Mouse (Mus musculus): ENCODE measurements around the gene Rab25. TPM values are rescaled to one million over a fixed set of nuclear protein-coding genes. Genes with fewer than 3 reads are reported as not detected.

Gene Rab25
- polyA plus RNA-seq, 1 experiment, result 0.07 TPM

DNA sequence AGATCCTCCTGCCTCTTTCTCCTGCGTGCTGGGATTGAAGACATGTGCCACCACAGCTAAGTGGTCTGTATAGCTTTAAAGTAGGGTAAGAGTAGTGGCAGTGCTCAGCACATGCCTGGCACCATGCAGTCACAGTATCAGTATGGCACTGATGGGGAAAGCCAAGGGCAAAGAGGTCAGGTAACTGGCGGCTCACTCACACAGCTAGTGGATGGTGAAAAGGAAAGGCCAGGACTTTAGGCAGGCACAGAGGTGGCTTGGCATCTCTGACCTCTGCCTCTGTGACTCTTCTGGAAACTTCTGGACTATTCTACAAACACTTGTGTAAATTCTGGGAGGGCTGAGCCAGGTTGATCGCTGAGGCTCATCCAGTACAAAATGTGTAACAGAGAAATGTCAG lies 18.0 kb upstream of the Rab25 start:
- no peak for TF ChIP-seq MYOG (IDR thresholded peaks at IDR 0.05; ENCODE audit: control insufficient read depth, extremely low read depth, insufficient read length)
- no peak for TF ChIP-seq USF1 (IDR thresholded peaks at IDR 0.05; ENCODE audit: low read depth)
- no peak for TF ChIP-seq FOSL1 (IDR thresholded peaks at IDR 0.05; ENCODE audit: insufficient read depth, low read length, poor library complexity, severe bottlenecking)
- TF ChIP-seq MAX (IDR thresholded peaks at IDR 0.05), result no peak
- TF ChIP-seq CTCF (IDR thresholded peaks at IDR 0.05; ENCODE audit: control insufficient read depth, insufficient read depth, insufficient read length), result no peak
- no peak for TF ChIP-seq MYOD1 (IDR thresholded peaks at IDR 0.05; ENCODE audit: control insufficient read depth, insufficient read length, low read depth)
- no peak for TF ChIP-seq CEBPB (IDR thresholded peaks at IDR 0.05; ENCODE audit: low read depth)
- no peaks in the 10 kb centered on the region for H3K79me3 ChIP-seq (ENCODE audit: low read depth)
- peaks cover 91% of the 10 kb centered on the region for H3K36me3 ChIP-seq (ENCODE audit: control insufficient read depth, insufficient read depth)
- no peak overlapping the region for H3ac ChIP-seq (ENCODE audit: control insufficient read depth, insufficient read length, low read depth)
- H3K27me3 ChIP-seq (ENCODE audit: control insufficient read depth, insufficient read depth, insufficient read length), result no peaks in the 10 kb centered on the region
- H3K79me2 ChIP-seq (ENCODE audit: control insufficient read depth, insufficient read depth), result no peaks in the 10 kb centered on the region
- no peak overlapping the region for H3K4me3 ChIP-seq (ENCODE audit: insufficient read depth, poor library complexity, severe bottlenecking)

DNA sequence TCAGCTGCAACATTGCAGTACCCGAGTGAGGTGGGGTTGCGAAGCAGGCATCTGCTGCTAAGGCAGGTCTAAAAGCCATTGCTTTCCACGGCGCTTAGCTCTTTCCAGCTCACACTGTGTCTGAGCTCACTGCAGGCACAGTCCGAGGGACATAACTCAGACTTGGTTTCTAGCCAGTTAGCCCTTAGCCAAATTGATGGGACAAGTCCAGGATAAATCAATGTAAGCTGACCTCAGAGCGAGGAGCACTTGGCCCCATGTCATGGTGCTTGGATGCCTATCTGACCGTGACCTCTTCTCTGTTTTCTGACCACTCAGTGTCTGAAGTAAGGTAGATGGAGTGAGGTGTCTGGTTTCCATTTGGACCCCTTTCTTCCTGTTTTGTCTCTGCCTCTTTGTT lies 15.9 kb upstream of the Rab25 start:
- TF ChIP-seq MAX (IDR thresholded peaks at IDR 0.05), result no peak
- no peak for TF ChIP-seq CEBPB (IDR thresholded peaks at IDR 0.05; ENCODE audit: low read depth)
- Histone ChIP-seq H3K36me3 (ENCODE audit: control insufficient read depth, insufficient read depth) (peaks cover 99% of the 10 kb centered on the region), H3K4me3 (ENCODE audit: insufficient read depth, poor library complexity, severe bottlenecking) (no peak overlapping the region), H3K79me3 (ENCODE audit: low read depth) (no peaks in the 10 kb centered on the region), H3ac (ENCODE audit: control insufficient read depth, insufficient read length, low read depth) (no peak overlapping the region), H3K79me2 (ENCODE audit: control insufficient read depth, insufficient read depth) (peaks cover under 1% of the 10 kb centered on the region), H3K27me3 (ENCODE audit: control insufficient read depth, insufficient read depth, insufficient read length) (no peaks in the 10 kb centered on the region)

DNA sequence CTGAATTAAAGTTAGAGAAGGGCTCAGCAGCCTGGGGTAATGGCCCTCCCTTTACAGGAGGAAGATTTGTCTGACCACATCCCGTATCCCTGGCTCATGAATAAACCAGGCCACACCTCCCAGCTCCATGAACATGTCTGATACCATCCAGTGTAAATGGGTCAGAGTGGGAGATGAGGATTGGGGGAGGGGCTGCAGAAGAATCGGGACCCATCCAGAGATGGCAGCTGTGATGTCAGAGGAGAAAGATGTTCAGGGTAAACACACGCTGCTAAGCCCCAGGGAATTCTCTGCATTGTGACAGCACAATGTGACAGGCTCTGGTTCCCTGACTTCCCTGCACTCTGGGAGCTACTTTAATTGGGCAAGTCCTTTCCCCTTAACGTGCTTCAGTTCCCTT lies 15.3 kb upstream of the Rab25 start:
- peaks cover 5% of the 10 kb centered on the region for H3K79me2 ChIP-seq (ENCODE audit: control insufficient read depth, insufficient read depth)
- H3K79me3 ChIP-seq (ENCODE audit: low read depth), result no peaks in the 10 kb centered on the region
- no peak overlapping the region for H3ac ChIP-seq (ENCODE audit: control insufficient read depth, insufficient read length, low read depth)
- H3K36me3 ChIP-seq (ENCODE audit: control insufficient read depth, insufficient read depth), result peaks cover 97% of the 10 kb centered on the region
- no peak for TF ChIP-seq USF1 (IDR thresholded peaks at IDR 0.05; ENCODE audit: low read depth)
- no peak for TF ChIP-seq CEBPB (IDR thresholded peaks at IDR 0.05; ENCODE audit: low read depth)
- no peak for TF ChIP-seq MYOD1 (IDR thresholded peaks at IDR 0.05; ENCODE audit: control insufficient read depth, insufficient read length, low read depth)
- no peak for TF ChIP-seq FOSL1 (IDR thresholded peaks at IDR 0.05; ENCODE audit: insufficient read depth, low read length, poor library complexity, severe bottlenecking)
- no peak for TF ChIP-seq MAX (IDR thresholded peaks at IDR 0.05)
- no peak overlapping the region for H3K4me3 ChIP-seq (ENCODE audit: insufficient read depth, poor library complexity, severe bottlenecking)
- H3K27me3 ChIP-seq (ENCODE audit: control insufficient read depth, insufficient read depth, insufficient read length), result no peaks in the 10 kb centered on the region

- Histone ChIP-seq H3K4me3 (ENCODE audit: insufficient read depth, poor library complexity, severe bottlenecking) (no peak overlapping the region), H3K27me3 (ENCODE audit: control insufficient read depth, insufficient read depth, insufficient read length) (no peaks in the 10 kb centered on the region), H3K79me3 (ENCODE audit: low read depth) (peaks cover 4% of the 10 kb centered on the region), H3ac (ENCODE audit: control insufficient read depth, insufficient read length, low read depth) (no peak overlapping the region), H3K79me2 (ENCODE audit: control insufficient read depth, insufficient read depth) (peaks cover 9% of the 10 kb centered on the region), H3K36me3 (ENCODE audit: control insufficient read depth, insufficient read depth) (peaks cover 93% of the 10 kb centered on the region)
- TF ChIP-seq CEBPB (IDR thresholded peaks at IDR 0.05; ENCODE audit: low read depth) (no peak), CTCF (IDR thresholded peaks at IDR 0.05; ENCODE audit: control insufficient read depth, insufficient read depth, insufficient read length) (no peak), USF1 (IDR thresholded peaks at IDR 0.05; ENCODE audit: low read depth) (peak; percentile 10)
Observed at GRCm38 (mm10) chr3:88561989-88562388, 13.9 kb upstream of the Rab25 start.

- no peak for TF ChIP-seq FOSL1 (IDR thresholded peaks at IDR 0.05; ENCODE audit: insufficient read depth, low read length, poor library complexity, severe bottlenecking)
- no peak for TF ChIP-seq MAX (IDR thresholded peaks at IDR 0.05)
- no peak for TF ChIP-seq CTCF (IDR thresholded peaks at IDR 0.05; ENCODE audit: control insufficient read depth, insufficient read depth, insufficient read length)
- TF ChIP-seq USF1 (IDR thresholded peaks at IDR 0.05; ENCODE audit: low read depth), result no peak
- no peak overlapping the region for H3K4me3 ChIP-seq (ENCODE audit: insufficient read depth, poor library complexity, severe bottlenecking)
Observed at GRCm38 (mm10) chr3:88559596-88559995, 11.5 kb upstream of the Rab25 start.

GRCm38 (mm10) chr3:88556616-88557015 lies 8.5 kb upstream of the Rab25 start:
- Histone ChIP-seq H3K79me3 (ENCODE audit: low read depth) (peaks cover 32% of the 10 kb centered on the region), H3K79me2 (ENCODE audit: control insufficient read depth, insufficient read depth) (peaks cover 59% of the 10 kb centered on the region), H3K27me3 (ENCODE audit: control insufficient read depth, insufficient read depth, insufficient read length) (no peaks in the 10 kb centered on the region), H3ac (ENCODE audit: control insufficient read depth, insufficient read length, low read depth) (no peak overlapping the region), H3K36me3 (ENCODE audit: control insufficient read depth, insufficient read depth) (peaks cover 59% of the 10 kb centered on the region), H3K4me3 (ENCODE audit: insufficient read depth, poor library complexity, severe bottlenecking) (no peak overlapping the region)
- TF ChIP-seq MYOG (IDR thresholded peaks at IDR 0.05; ENCODE audit: control insufficient read depth, extremely low read depth, insufficient read length) (no peak), MAX (IDR thresholded peaks at IDR 0.05) (no peak), CTCF (IDR thresholded peaks at IDR 0.05; ENCODE audit: control insufficient read depth, insufficient read depth, insufficient read length) (no peak), MYOD1 (IDR thresholded peaks at IDR 0.05; ENCODE audit: control insufficient read depth, insufficient read length, low read depth) (no peak), USF1 (IDR thresholded peaks at IDR 0.05; ENCODE audit: low read depth) (no peak), FOSL1 (IDR thresholded peaks at IDR 0.05; ENCODE audit: insufficient read depth, low read length, poor library complexity, severe bottlenecking) (no peak), CEBPB (IDR thresholded peaks at IDR 0.05; ENCODE audit: low read depth) (no peak)

More at GRCm38 (mm10) chr3:88559596-88559995, 11.5 kb upstream of the Rab25 start:
- peaks cover 23% of the 10 kb centered on the region for H3K79me3 ChIP-seq (ENCODE audit: low read depth)
- no peaks in the 10 kb centered on the region for H3K27me3 ChIP-seq (ENCODE audit: control insufficient read depth, insufficient read depth, insufficient read length)
- peaks cover 87% of the 10 kb centered on the region for H3K36me3 ChIP-seq (ENCODE audit: control insufficient read depth, insufficient read depth)
- H3ac ChIP-seq (ENCODE audit: control insufficient read depth, insufficient read length, low read depth), result no peak overlapping the region
- H3K79me2 ChIP-seq (ENCODE audit: control insufficient read depth, insufficient read depth), result peaks cover 33% of the 10 kb centered on the region

Measured in C2C12 (cell line).